8 mouse cellular contexts compared by ENCODE assay signal in the genomic region with DNA sequence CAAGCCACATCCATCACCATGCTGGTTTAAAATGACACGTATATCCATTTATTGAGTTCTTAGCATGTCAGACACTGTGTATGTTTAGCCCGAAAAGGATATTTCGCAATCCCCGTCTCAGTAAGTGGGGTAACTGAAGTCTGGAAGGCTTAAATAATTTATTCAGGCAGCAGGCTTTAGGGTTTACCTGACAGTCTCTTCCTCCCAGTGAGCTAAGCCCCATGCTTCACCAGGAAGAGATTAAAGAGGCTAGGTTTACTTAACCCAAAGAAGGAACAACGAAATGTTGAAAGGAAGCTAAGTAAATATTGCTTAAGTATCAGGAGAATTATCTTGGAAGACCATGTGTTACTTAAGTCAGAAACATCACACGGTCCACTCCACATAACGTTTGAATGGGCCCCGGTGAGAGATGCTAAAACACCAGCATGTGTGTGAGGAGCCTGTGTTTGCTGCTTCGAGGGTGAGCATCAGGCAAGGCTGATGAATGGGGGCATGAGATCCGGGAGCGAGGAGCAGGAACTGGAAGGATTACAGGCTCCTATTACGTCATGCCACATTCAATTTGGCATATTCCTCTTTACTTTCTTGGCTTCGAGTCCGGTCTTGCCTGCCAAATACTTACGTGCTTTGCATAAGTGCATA.
DNase-seq lines count a peak whose midpoint lies in the region; ATAC-seq lines count a peak whose summit lies in the region.

No protein-coding gene starts in this region.

- H3K4me3 ChIP-seq in heart, embryonic 14.5 days (ENCODE audit: control insufficient read depth in 1 of 2, insufficient read depth in 1 of 2, low read depth in 1 of 2, low read length in 2 of 2): peak overlapping the region in 1 of 2 experiments; percentile 27; a peak in 2 of 4 replicates
- H3K4me3 ChIP-seq in embryonic facial prominence, embryonic 10.5 days: peak overlapping the region; percentile 53
- H3K4me3 ChIP-seq in hindbrain, embryonic 12.5 days: peak overlapping the region; percentile 31; the same call in 1 of the 2 replicates
- H3K4me3 ChIP-seq in midbrain, embryonic 11.5 days (ENCODE audit: low read depth, low read length): peak overlapping the region; percentile 25

- no peaks in the 10 kb centered on the region for H3K27me3 ChIP-seq in heart, embryonic 14.5 days (ENCODE audit: control insufficient read depth, insufficient read depth, low read length)
- no peaks in the 10 kb centered on the region for H3K27me3 ChIP-seq in embryonic facial prominence, embryonic 10.5 days (replicated peaks; ENCODE audit: low read depth, poor library complexity, severe bottlenecking)
- 0 out of 2 replicates have a peak, but pooled peaks cover 4% of the 10 kb centered on the region for H3K27me3 ChIP-seq in hindbrain, embryonic 12.5 days
- no peaks in the 10 kb centered on the region for H3K27me3 ChIP-seq in midbrain, embryonic 11.5 days (ENCODE audit: control insufficient read depth, insufficient read depth, low read length)

- peaks cover 0 to 2% of the 10 kb centered on the region in 2 experiments; a peak in 1 of 4 replicates for H3K4me1 ChIP-seq in heart, embryonic 14.5 days (ENCODE audit: control insufficient read depth in 2 of 2, insufficient read depth in 2 of 2, low read length in 2 of 2)
- peaks cover 12% of the 10 kb centered on the region for H3K4me1 ChIP-seq in embryonic facial prominence, embryonic 10.5 days
- H3K4me1 ChIP-seq in hindbrain, embryonic 12.5 days: peaks cover 13% of the 10 kb centered on the region
- peaks cover 6% of the 10 kb centered on the region for H3K4me1 ChIP-seq in midbrain, embryonic 11.5 days (ENCODE audit: control insufficient read depth, insufficient read depth, low read length)

- WGBS in heart, embryonic 14.5 days: 23% methylated on average over 15 of the region's 15 CpGs
- WGBS in embryonic facial prominence, embryonic 10.5 days: 25% methylated on average over 15 of the region's 15 CpGs
- WGBS in hindbrain, embryonic 12.5 days: 25% methylated on average over 15 of the region's 15 CpGs
- 22% methylated on average over 15 of the region's 15 CpGs for WGBS in midbrain, embryonic 11.5 days

- H3K9ac ChIP-seq in heart, embryonic 14.5 days (ENCODE audit: low read length): no peak overlapping the region
- no peak overlapping the region; the same call in 1 of the 2 replicates for H3K9ac ChIP-seq in hindbrain, embryonic 12.5 days
- no peak overlapping the region for H3K9ac ChIP-seq in midbrain, embryonic 11.5 days (ENCODE audit: low read length)

- no peak for DNase-seq in heart, postnatal 4 days
- peak; percentile 33 for DNase-seq in embryonic facial prominence, embryonic 10.5 days (ENCODE audit: low spot score)
- no peak for DNase-seq in midbrain, embryonic 11.5 days (ENCODE audit: low spot score, missing footprints)
- DNase-seq in frontal cortex, postnatal 10 days (ENCODE audit: low spot score in 2 of 2): no peak
- no peak for DNase-seq in layer of hippocampus, adult 11-12 months (ENCODE audit: low spot score)
- no peak for DNase-seq in c-Kit-positive CD71-positive TER-119-positive erythroid progenitor cells, embryonic 14.5 days (ENCODE audit: low spot score)

- H3K9me3 ChIP-seq in heart, embryonic 14.5 days (ENCODE audit: control insufficient read depth, low read length): no peaks in the 10 kb centered on the region
- no peaks in the 10 kb centered on the region for H3K9me3 ChIP-seq in embryonic facial prominence, embryonic 10.5 days
- H3K9me3 ChIP-seq in hindbrain, embryonic 12.5 days (replicated peaks): no peaks in the 10 kb centered on the region
- H3K9me3 ChIP-seq in midbrain, embryonic 11.5 days (ENCODE audit: control insufficient read depth, low read length): no peaks in the 10 kb centered on the region

- peak overlapping the region; percentile 58 for H3K4me2 ChIP-seq in heart, embryonic 14.5 days (ENCODE audit: low read length)
- H3K4me2 ChIP-seq in hindbrain, embryonic 12.5 days (replicated peaks): peak overlapping the region; percentile 53
- H3K4me2 ChIP-seq in midbrain, embryonic 11.5 days: peak overlapping the region; percentile 49

- H3K27ac ChIP-seq in heart, embryonic 14.5 days (replicated peaks in 1 of 2; ENCODE audit: control insufficient read depth in 1 of 2, insufficient read depth in 1 of 2, low read depth in 2 of 2, low read length in 2 of 2): no peak overlapping the region
- H3K27ac ChIP-seq in embryonic facial prominence, embryonic 10.5 days (replicated peaks): no peak overlapping the region
- no peak overlapping the region for H3K27ac ChIP-seq in hindbrain, embryonic 12.5 days
- no peak overlapping the region for H3K27ac ChIP-seq in midbrain, embryonic 11.5 days (ENCODE audit: low read depth, low read length)

- no peak for ATAC-seq in heart, embryonic 14.5 days (ENCODE audit: insufficient number of reproducible peaks, insufficient read depth, low FRiP score, low read depth)
- ATAC-seq in hindbrain, embryonic 12.5 days (ENCODE audit: low FRiP score): peak; percentile 57
- peak; percentile 72 for ATAC-seq in midbrain, embryonic 11.5 days (ENCODE audit: low FRiP score)

- no peaks in the 10 kb centered on the region for H3K36me3 ChIP-seq in heart, embryonic 14.5 days (ENCODE audit: control insufficient read depth, insufficient read depth, low read length)
- no peaks in the 10 kb centered on the region for H3K36me3 ChIP-seq in embryonic facial prominence, embryonic 10.5 days (replicated peaks)
- no peaks in the 10 kb centered on the region for H3K36me3 ChIP-seq in hindbrain, embryonic 12.5 days
- no peaks in the 10 kb centered on the region for H3K36me3 ChIP-seq in midbrain, embryonic 11.5 days (ENCODE audit: control insufficient read depth, insufficient read depth, low read length)
